Mouse (Mus musculus) B cell, adult 62 days (primary cell): Measurements from ENCODE around the gene Thbs4. TPM values are rescaled to one million over a fixed set of nuclear protein-coding genes. Genes with fewer than 3 reads are reported as not detected.

Experiments
- total RNA-seq: library from RNA; stranded (reverse); gene quantifications from 4 replicates; pipeline ENCODE4 v1.2.4, GENCODE M21; 2023

The Thbs4 gene
- total RNA-seq = not detected in 4 replicates

DNA sequence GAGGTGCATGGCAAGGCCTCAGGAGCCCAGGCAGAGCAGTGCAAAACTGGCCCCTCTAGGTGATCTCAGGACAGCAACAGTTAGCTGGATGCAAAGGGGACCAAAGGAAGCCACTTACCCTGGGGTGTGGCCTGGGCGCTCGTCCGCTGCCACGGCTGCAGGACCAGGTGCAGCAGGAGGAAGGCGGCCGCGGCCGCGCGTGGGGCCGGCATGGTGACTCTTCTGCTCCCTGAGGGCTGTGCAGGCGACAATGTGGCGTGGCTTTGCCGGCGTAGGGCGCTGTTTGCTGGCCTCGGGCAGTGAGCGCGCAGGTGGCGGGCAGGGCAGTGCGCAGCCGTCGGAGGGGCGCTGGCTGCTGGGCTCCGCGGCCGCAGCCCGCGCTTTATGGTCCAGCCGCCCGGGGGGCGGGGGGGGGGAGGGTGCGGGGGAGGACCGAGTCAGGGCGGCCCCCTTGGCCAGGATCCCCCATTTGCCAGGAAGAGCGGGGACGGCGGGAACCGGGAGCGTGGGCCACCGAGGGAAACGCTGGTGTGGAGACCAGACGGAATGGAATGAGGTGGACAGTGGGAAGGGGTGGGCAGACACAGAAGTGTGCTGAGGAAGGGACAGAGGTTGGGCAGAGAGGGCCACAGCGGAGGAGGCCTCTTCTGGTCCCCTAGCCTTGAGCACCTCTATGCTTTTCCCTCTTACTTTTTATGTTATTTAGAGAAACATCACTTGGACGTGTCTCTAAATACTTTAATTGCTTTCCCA lies at the start of gene Thbs4:
Thbs4 (minus strand) TSS at position 357 of the 753 bp plus-strand sequence.

Other genes starting within 250 kb of the Thbs4 start
- gene Spz1, start 218.6 kb downstream of the Thbs4 start, total RNA-seq = not detected in 4 replicates
- gene Serinc5, start 183.7 kb downstream of the Thbs4 start, total RNA-seq = 36.1 to 41.3 TPM (median 36.5 TPM) in 4 replicates
- gene Mtx3, start 49.9 kb upstream of the Thbs4 start, total RNA-seq = 15.0 to 22.2 TPM (median 19.0 TPM) in 4 replicates